Mouse (Mus musculus) CH12.LX (cell line): ENCODE data around the gene Zbtb7a. TPM values are rescaled to one million over a fixed set of nuclear protein-coding genes. Genes with fewer than 3 reads are reported as not detected.

Experiments
- DNase-seq: peaks from one replicate; pipeline ENCODE4 v3.0.0-alpha.2; 2013; ENCODE audit errors: extremely low read depth
- H3K27ac ChIP-seq: 2 replicates; pipeline ENCODE4 v1.5.1; 2012; ENCODE audit warnings: low read depth, mild to moderate bottlenecking, control low read depth, moderate library complexity; ENCODE audit not compliant: insufficient read depth
- H3K27me3 ChIP-seq: replicated peaks from 2 replicates; pipeline ENCODE3; 2012; ENCODE audit warnings: inconsistent platforms
- H3K36me3 ChIP-seq, 2 experiments: replicated peaks in 1 of 2; 2 replicates each; pipeline versions ENCODE3 to v1.6.1; 2012; ENCODE audit warnings: inconsistent platforms in 1 of 2, low read length in 1 of 2, mild to moderate bottlenecking in 1 of 2, mixed read lengths in 1 of 2, moderate library complexity in 1 of 2; ENCODE audit not compliant: control insufficient read depth in 1 of 2, insufficient read depth in 1 of 2
- H3K4me1 ChIP-seq, 2 experiments: 2 replicates each; pipeline ENCODE4 v1.6.1; 2012; ENCODE audit warnings: inconsistent platforms in 1 of 2, moderate library complexity in 1 of 2; ENCODE audit not compliant: insufficient read depth in 2 of 2, control insufficient read depth in 1 of 2
- H3K4me2 ChIP-seq: 2 replicates; pipeline ENCODE4 v1.6.1; 2012; ENCODE audit warnings: low read depth, mild to moderate bottlenecking, control low read depth; ENCODE audit not compliant: poor library complexity, insufficient read depth, severe bottlenecking
- H3K4me3 ChIP-seq, 3 experiments: fragments of 150-350 bp in 1 of 3; sonication (generic) in 1 of 3; replicated peaks in 1 of 3; 2 replicates each; pipeline versions ENCODE3 to v1.5.1; 2011 to 2012; ENCODE audit warnings: low read depth in 2 of 3, low read length in 2 of 3, mild to moderate bottlenecking in 2 of 3, moderate library complexity in 2 of 3, control low read depth in 1 of 3, improper control_type of control experiment in 1 of 3, inconsistent platforms in 1 of 3, mixed read lengths in 1 of 3; ENCODE audit not compliant: poor library complexity in 1 of 3
- H3K79me2 ChIP-seq: replicated peaks from 2 replicates; pipeline ENCODE4 v1.6.1; 2012; ENCODE audit warnings: mild to moderate bottlenecking, moderate library complexity; ENCODE audit not compliant: control insufficient read depth, poor library complexity, insufficient read depth, severe bottlenecking; ENCODE audit errors: extremely low read depth
- H3K9ac ChIP-seq: 2 replicates; pipeline ENCODE4 v1.6.1; 2012; ENCODE audit warnings: low read depth, mild to moderate bottlenecking, control low read depth, moderate library complexity; ENCODE audit not compliant: insufficient read depth
- H3K9me3 ChIP-seq: replicated peaks from 2 replicates; pipeline ENCODE3; 2012; ENCODE audit warnings: low read length, inconsistent platforms, mixed read lengths
- CHD1 ChIP-seq: IDR thresholded peaks from 2 replicates; pipeline ENCODE4 v1.6.1; 2012; ENCODE audit warnings: low read depth, low read length, improper control_type of control experiment, inconsistent platforms
- CHD2 ChIP-seq: IDR thresholded peaks from 2 replicates; pipeline ENCODE4 v1.6.1; 2011; ENCODE audit warnings: low read length, improper control_type of control experiment
- CTCF ChIP-seq, 2 experiments: IDR thresholded peaks in 1 of 2; conservative IDR thresholded peaks in 1 of 2; 2 replicates each; pipeline ENCODE4 v1.5.1; 2011 to 2012; ENCODE audit warnings: low read depth in 2 of 2, low read length in 2 of 2, improper control_type of control experiment in 1 of 2, inconsistent platforms in 1 of 2, mild to moderate bottlenecking in 1 of 2, moderate library complexity in 1 of 2
- E2F4 ChIP-seq: IDR thresholded peaks from 2 replicates; pipeline ENCODE4 v1.6.1; 2011; ENCODE audit warnings: low read depth, low read length, improper control_type of control experiment; ENCODE audit not compliant: insufficient replicate concordance
- ELF1 ChIP-seq: IDR thresholded peaks from 2 replicates; pipeline ENCODE4 v1.6.1; 2014; ENCODE audit warnings: low read depth, mild to moderate bottlenecking, inconsistent platforms, low read length, improper control_type of control experiment
- ETS1 ChIP-seq: conservative IDR thresholded peaks from 2 replicates; pipeline ENCODE4 v1.6.1; 2012; ENCODE audit warnings: low read depth, mild to moderate bottlenecking, inconsistent platforms, low read length, improper control_type of control experiment, moderate library complexity
- JUN ChIP-seq: IDR thresholded peaks from 2 replicates; pipeline ENCODE4 v1.6.1; 2011; ENCODE audit warnings: low read depth, mild to moderate bottlenecking, low read length, improper control_type of control experiment, moderate library complexity; ENCODE audit not compliant: insufficient read depth
- KAT2A ChIP-seq: IDR thresholded peaks from 2 replicates; pipeline ENCODE4 v1.6.1; 2012; ENCODE audit warnings: low read length, improper control_type of control experiment, inconsistent platforms; ENCODE audit not compliant: insufficient replicate concordance
- MAFK ChIP-seq: IDR thresholded peaks from 2 replicates; pipeline ENCODE4 v1.6.1; 2011; ENCODE audit warnings: low read length, improper control_type of control experiment; ENCODE audit not compliant: insufficient replicate concordance
- MAZ ChIP-seq: IDR thresholded peaks from 2 replicates; pipeline ENCODE4 v1.6.1; 2012; ENCODE audit warnings: low read depth, mild to moderate bottlenecking, inconsistent platforms, low read length, improper control_type of control experiment, moderate library complexity
- MEF2A ChIP-seq: IDR thresholded peaks from 2 replicates; pipeline ENCODE4 v1.6.1; 2014; ENCODE audit warnings: low read depth, mild to moderate bottlenecking, inconsistent platforms, low read length, improper control_type of control experiment, borderline replicate concordance
- MXI1 ChIP-seq: IDR thresholded peaks from 2 replicates; pipeline ENCODE4 v1.6.1; 2011; ENCODE audit warnings: mild to moderate bottlenecking, low read depth, low read length, improper control_type of control experiment
- MYC ChIP-seq: IDR thresholded peaks from 2 replicates; pipeline ENCODE4 v1.6.1; 2011; ENCODE audit warnings: low read depth, mild to moderate bottlenecking, improper control_type of control experiment, low read length
- POLR2A ChIP-seq: IDR thresholded peaks from 2 replicates; pipeline ENCODE4 v1.6.1; 2011; ENCODE audit warnings: low read depth, mild to moderate bottlenecking, improper control_type of control experiment, low read length
- RCOR1 ChIP-seq: conservative IDR thresholded peaks from 2 replicates; pipeline ENCODE4 v1.6.1; 2012; ENCODE audit warnings: low read depth, mild to moderate bottlenecking, inconsistent platforms, low read length, improper control_type of control experiment
- SIN3A ChIP-seq: IDR thresholded peaks from 2 replicates; pipeline ENCODE4 v1.6.1; 2012; ENCODE audit warnings: low read length, improper control_type of control experiment, inconsistent platforms
- SMC3 ChIP-seq: IDR thresholded peaks from 2 replicates; pipeline ENCODE4 v1.6.1; 2011; ENCODE audit warnings: low read depth, low read length, improper control_type of control experiment
- USF1 ChIP-seq: IDR thresholded peaks from 2 replicates; pipeline ENCODE4 v1.6.1; 2014; ENCODE audit warnings: low read depth, mild to moderate bottlenecking, inconsistent platforms, low read length, improper control_type of control experiment
- USF2 ChIP-seq: conservative IDR thresholded peaks from 2 replicates; pipeline ENCODE4 v1.6.1; 2011; ENCODE audit warnings: low read depth, low read length, improper control_type of control experiment
- ZC3H11A ChIP-seq: IDR thresholded peaks from 2 replicates; pipeline ENCODE4 v1.6.1; 2012; ENCODE audit warnings: low read depth, mild to moderate bottlenecking, inconsistent platforms, low read length, improper control_type of control experiment
- ZMIZ1 ChIP-seq: IDR thresholded peaks from 2 replicates; pipeline ENCODE4 v1.6.1; 2012; ENCODE audit warnings: low read depth, mild to moderate bottlenecking, inconsistent platforms, low read length, improper control_type of control experiment
- dilution Hi-C: fragments of 300-500 bp; cut with MboI; formaldehyde crosslinking; loops from 2 replicates; pipeline ENCODE4 v1.14.3; 2020; ENCODE audit warnings: low sequenced_read_pairs; ENCODE audit not compliant: extremely low pct_unique_long_range_greater_than_20kb, extremely low pct_ligation_motif_present
- in situ Hi-C: fragments of 300-500 bp; cut with MboI; formaldehyde crosslinking; loops from 3 replicates; pipeline ENCODE4 v1.14.3; 2019; ENCODE audit warnings: low sequenced_read_pairs, low pct_ligation_motif_present, low pct_unique_long_range_greater_than_20kb, mixed read lengths
- polyA plus RNA-seq: library from polyadenylated mRNA; unstranded; fragments of >175 nt; gene quantifications from 2 replicates; pipeline ENCODE4 v1.2.1, GENCODE M21; 2012; ENCODE audit warnings: low read depth; ENCODE audit not compliant: insufficient read length
- total RNA-seq, 2 experiments: library from RNA; depleted of rRNA; stranded (reverse); fragments of 300-350 nt in 1 of 2; fragments of >200 nt in 1 of 2; gene quantifications; 2 replicates each; pipeline ENCODE4 v1.2.3; 2012 to 2014

Gene Zbtb7a
- total and polyA plus RNA-seq, 3 experiments, result 3.0 to 21.3 (median 18.2) TPM

DNA sequence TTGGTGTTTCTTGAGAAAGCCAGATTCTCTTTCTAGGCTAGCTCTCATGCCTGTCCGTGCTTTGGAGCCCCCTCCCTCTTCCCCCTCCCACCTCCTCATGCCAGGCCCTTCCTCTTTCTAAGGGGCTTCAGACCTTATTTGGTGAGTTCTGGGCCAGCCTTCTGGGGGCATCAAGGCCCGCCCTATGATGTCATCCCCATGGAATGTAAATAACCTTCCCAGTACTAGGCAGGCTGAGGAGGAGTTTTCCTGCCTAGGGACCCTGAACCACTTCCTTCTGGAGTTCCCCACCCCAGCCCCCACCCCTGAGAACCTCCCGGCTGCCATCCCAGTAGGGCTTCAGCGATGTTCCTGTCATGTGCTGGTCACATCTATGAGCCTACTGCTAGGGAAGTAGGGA, 49.7 kb downstream of the Zbtb7a start:
- H3K79me2 ChIP-seq, result peaks cover 9% of the 10 kb centered on the region
- in situ Hi-C loops (no loop called here), dilution Hi-C loops (no loop called here)
- TF ChIP-seq POLR2A, result no peak
- no peak for TF ChIP-seq ZMIZ1
- no peak for TF ChIP-seq SMC3
- no peak for TF ChIP-seq USF2
- TF ChIP-seq ETS1, result no peak
- no peak for TF ChIP-seq RCOR1
- TF ChIP-seq ZC3H11A, result no peak
- no peak for TF ChIP-seq SIN3A
- TF ChIP-seq CTCF (conservative IDR thresholded peaks at IDR 0.05 in 1 of 2, IDR thresholded peaks at IDR 0.05 in 1 of 2; ENCODE audit: low read depth in 2 of 2, low read length in 2 of 2), result no peak
- no peak for TF ChIP-seq JUN
- TF ChIP-seq MXI1, result no peak
- no peak for TF ChIP-seq KAT2A
- no peak for TF ChIP-seq ELF1
- TF ChIP-seq MYC, result no peak
- TF ChIP-seq MAZ, result no peak
- TF ChIP-seq E2F4, result no peak
- TF ChIP-seq MAFK, result no peak
- TF ChIP-seq MEF2A, result no peak
- no peak for TF ChIP-seq CHD1
- no peak overlapping the region for H3K4me3 ChIP-seq
- no peak overlapping the region for H3K27ac ChIP-seq
- H3K36me3 ChIP-seq, result peaks cover 52 to 75% of the 10 kb centered on the region in 2 experiments
- no peaks in the 10 kb centered on the region for H3K27me3 ChIP-seq
- no peak for DNase-seq
- no peak overlapping the region for H3K9ac ChIP-seq
- peaks cover 9 to 30% of the 10 kb centered on the region in 2 experiments for H3K4me1 ChIP-seq
- H3K9me3 ChIP-seq, result no peaks in the 10 kb centered on the region
- H3K4me2 ChIP-seq, result no peak overlapping the region

DNA sequence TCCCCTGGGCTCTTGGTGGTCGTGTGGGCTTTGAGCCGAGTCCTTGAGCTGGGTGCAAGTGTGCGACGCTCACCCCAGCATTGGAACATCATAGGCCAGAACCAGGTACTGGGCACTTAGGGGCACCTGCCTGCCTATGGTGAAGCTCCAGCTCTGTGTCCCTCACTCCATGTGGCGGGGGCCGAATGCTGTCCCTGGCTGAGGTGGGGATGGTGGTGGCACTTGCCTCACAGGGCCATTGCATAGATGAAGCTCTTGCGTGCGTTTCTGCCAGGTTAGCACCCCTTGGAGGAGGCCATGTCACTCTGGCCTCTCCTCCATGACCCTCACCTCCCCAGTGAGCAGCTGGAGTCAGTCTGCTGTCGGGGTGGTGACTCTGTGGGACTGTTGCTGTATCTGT, 52.1 kb downstream of the Zbtb7a start:
- in situ Hi-C loops (no loop called here), dilution Hi-C loops (no loop called here)
- Histone ChIP-seq H3K4me3 (no peak overlapping the region), H3K27me3 (no peaks in the 10 kb centered on the region), H3K79me2 (0 out of 2 replicates have a peak, but pooled peaks cover 3% of the 10 kb centered on the region), H3K9ac (no peak overlapping the region), H3K4me1 (peaks cover 10 to 29% of the 10 kb centered on the region in 2 experiments), H3K4me2 (no peak overlapping the region), H3K36me3 (peaks cover 41 to 73% of the 10 kb centered on the region in 2 experiments), H3K9me3 (no peaks in the 10 kb centered on the region), H3K27ac (no peak overlapping the region)
- no peak for TF ChIP-seq USF1
- TF ChIP-seq ETS1, result no peak
- TF ChIP-seq MAZ, result no peak
- TF ChIP-seq CHD2, result no peak
- DNase-seq, result no peak
